Mouse (Mus musculus) intestine, embryonic 14.5 days (tissue): ENCODE results near the gene Unc5b. TPM values are rescaled to one million over a fixed set of nuclear protein-coding genes. Genes with fewer than 3 reads are reported as not detected.
A peak's percentile ranks its signal among the peaks of the same experiment; 100 is the strongest.

Experiments
- ATAC-seq: fragments of 200-750 bp; cut with Nextera tagmentation; replicated peaks from 2 replicates; pipeline ENCODE4 v1.8.0; 2017; ENCODE audit warnings: low read depth, moderate number of reproducible peaks, moderate TSS enrichment, moderate library complexity; ENCODE audit not compliant: low FRiP score, low TSS enrichment
- DNase-seq: peaks from one replicate; pipeline ENCODE4 v3.0.0-alpha.2; 2018; ENCODE audit warnings: low spot score
- H3K27ac ChIP-seq: fragments of 300-500 bp; sonication (generic); 2 replicates; pipeline ENCODE4 v1.5.1; 2014; ENCODE audit warnings: low read depth, mild to moderate bottlenecking, control low read depth
- H3K27me3 ChIP-seq: fragments of 300-500 bp; sonication (generic); replicated peaks from 2 replicates; pipeline ENCODE4 v1.6.1; 2014; ENCODE audit warnings: low read length, control low read depth; ENCODE audit not compliant: control insufficient read depth, insufficient read depth
- H3K36me3 ChIP-seq: fragments of 300-500 bp; sonication (generic); 2 replicates; pipeline ENCODE4 v1.6.1; 2014; ENCODE audit warnings: low read length, control low read depth; ENCODE audit not compliant: control insufficient read depth, insufficient read depth
- H3K4me1 ChIP-seq: fragments of 300-500 bp; sonication (generic); replicated peaks from 2 replicates; pipeline ENCODE4 v1.6.1; 2014; ENCODE audit warnings: low read length, control low read depth, mixed read lengths; ENCODE audit not compliant: control insufficient read depth, insufficient read depth
- H3K4me2 ChIP-seq: fragments of 300-500 bp; sonication (generic); 2 replicates; pipeline ENCODE4 v1.6.1; 2014; ENCODE audit warnings: low read length
- H3K4me3 ChIP-seq: fragments of 300-500 bp; sonication (generic); 2 replicates; pipeline ENCODE4 v1.5.1; 2014; ENCODE audit warnings: low read depth, low read length, control low read depth, mixed read lengths
- H3K9ac ChIP-seq: fragments of 300-500 bp; sonication (generic); 2 replicates; pipeline ENCODE4 v1.6.1; 2014; ENCODE audit warnings: mild to moderate bottlenecking, low read length
- H3K9me3 ChIP-seq: fragments of 300-500 bp; sonication (generic); 2 replicates; pipeline ENCODE4 v1.6.1; 2016; ENCODE audit warnings: low read length, control low read depth; ENCODE audit not compliant: control insufficient read depth
- WGBS: fragments of 180-500 bp; shearing (Covaris S2); extraction: QIAGEN DNeasy Blood & Tissue Kit; methylation state at CpG from one replicate; pipeline ENCODE4 v1.1.7; 2014; 5-methylcytosine and 5-hydroxymethylcytosine counted together
- polyA plus RNA-seq: library from polyadenylated mRNA; unstranded; fragments of >200 nt; fragmentation: Nextera tagmentation; extraction: Ambion mirVana; gene quantifications from 2 replicates; pipeline ENCODE4 v1.2.1, GENCODE M21; 2014

Gene Unc5b
- polyA plus RNA-seq, 1 experiment from 2014 or later = 5.2 TPM

GRCm38 (mm10) chr10:60787303-60788074 is 43.9 kb downstream of the Unc5b start:
- H3K36me3 ChIP-seq = no peaks in the 10 kb centered on the region
- H3K4me2 ChIP-seq = no peak overlapping the region
- no peak for DNase-seq
- WGBS = 71% methylated on average over 16 of the region's 16 CpGs
- no peak overlapping the region for H3K27ac ChIP-seq
- 0 out of 2 replicates have a peak, but pooled peaks have one; percentile 16 for ATAC-seq
- H3K27me3 ChIP-seq = no peaks in the 10 kb centered on the region
- no peaks in the 10 kb centered on the region for H3K9me3 ChIP-seq
- H3K9ac ChIP-seq = no peak overlapping the region
- H3K4me3 ChIP-seq = no peak overlapping the region
- peaks cover 5% of the 10 kb centered on the region; the same call in 1 of the 2 replicates for H3K4me1 ChIP-seq

- no peaks in the 10 kb centered on the region for H3K27me3 ChIP-seq
- no peaks in the 10 kb centered on the region for H3K36me3 ChIP-seq
- no peaks in the 10 kb centered on the region for H3K9me3 ChIP-seq
- no peak overlapping the region for H3K4me2 ChIP-seq
- no peak for DNase-seq
- H3K4me1 ChIP-seq = no peaks in the 10 kb centered on the region
- no peak overlapping the region for H3K9ac ChIP-seq
- WGBS = 52% methylated on average over 2 of the region's 2 CpGs
- H3K27ac ChIP-seq = no peak overlapping the region
- no peak for ATAC-seq
- H3K4me3 ChIP-seq = no peak overlapping the region
Measured at GRCm38 (mm10) chr10:60783608-60784007, 47.8 kb downstream of the Unc5b start.

- no peaks in the 10 kb centered on the region for H3K27me3 ChIP-seq
- H3K4me3 ChIP-seq = no peak overlapping the region
- no peak overlapping the region for H3K9ac ChIP-seq
- ATAC-seq = peak; percentile 47; the same call in 1 of the 2 replicates
- no peak overlapping the region for H3K27ac ChIP-seq
- 9% methylated on average over 9 of the region's 9 CpGs for WGBS
- no peaks in the 10 kb centered on the region for H3K9me3 ChIP-seq
- peak; percentile 97 for DNase-seq
- H3K4me1 ChIP-seq = no peaks in the 10 kb centered on the region
- peak overlapping the region; percentile 25; the same call in 1 of the 2 replicates for H3K4me2 ChIP-seq
- no peaks in the 10 kb centered on the region for H3K36me3 ChIP-seq
Measured at GRCm38 (mm10) chr10:60779628-60780027, 51.8 kb downstream of the Unc5b start.

- Histone ChIP-seq H3K9ac (no peak overlapping the region), H3K36me3 (no peaks in the 10 kb centered on the region), H3K4me3 (no peak overlapping the region), H3K4me1 (no peaks in the 10 kb centered on the region), H3K27me3 (no peaks in the 10 kb centered on the region), H3K9me3 (no peaks in the 10 kb centered on the region), H3K27ac (no peak overlapping the region), H3K4me2 (no peak overlapping the region)
- 77% methylated on average over 12 of the region's 12 CpGs for WGBS
- DNase-seq (peak; percentile 81), ATAC-seq (0 out of 2 replicates have a peak, but pooled peaks have one; percentile 40)
Measured at GRCm38 (mm10) chr10:60778542-60778941, 52.8 kb downstream of the Unc5b start.

- Histone ChIP-seq H3K9me3 (no peaks in the 10 kb centered on the region), H3K9ac (no peak overlapping the region), H3K4me1 (no peaks in the 10 kb centered on the region), H3K27me3 (no peaks in the 10 kb centered on the region), H3K36me3 (peaks cover 6% of the 10 kb centered on the region; the same call in 1 of the 2 replicates), H3K4me3 (no peak overlapping the region), H3K27ac (no peak overlapping the region), H3K4me2 (no peak overlapping the region)
- no peak for ATAC-seq
- DNase-seq = no peak
- WGBS = 72% methylated on average over 6 of the region's 6 CpGs
Measured at GRCm38 (mm10) chr10:60775473-60775872, 55.9 kb downstream of the Unc5b start.

DNA sequence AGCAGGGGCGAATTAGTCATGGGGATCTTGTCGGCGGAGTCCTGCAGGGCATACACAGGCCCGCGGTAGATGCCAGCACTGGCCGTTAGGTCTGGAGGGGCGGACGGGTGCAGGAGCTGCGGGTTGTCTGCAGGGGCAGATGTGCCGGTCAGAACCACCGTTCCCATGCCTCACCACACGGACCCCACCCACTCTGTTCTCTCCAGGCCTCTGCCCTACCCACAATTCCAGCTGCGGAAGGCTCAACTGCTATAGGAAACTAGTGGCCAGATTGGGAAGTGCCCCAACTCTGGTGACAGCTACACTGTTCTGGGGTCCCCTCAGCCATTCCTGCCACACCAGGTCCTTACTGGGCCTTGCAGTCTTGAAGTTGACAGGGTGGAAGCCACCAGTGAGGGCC is 56.8 kb downstream of the Unc5b start:
- no peak for ATAC-seq

DNA sequence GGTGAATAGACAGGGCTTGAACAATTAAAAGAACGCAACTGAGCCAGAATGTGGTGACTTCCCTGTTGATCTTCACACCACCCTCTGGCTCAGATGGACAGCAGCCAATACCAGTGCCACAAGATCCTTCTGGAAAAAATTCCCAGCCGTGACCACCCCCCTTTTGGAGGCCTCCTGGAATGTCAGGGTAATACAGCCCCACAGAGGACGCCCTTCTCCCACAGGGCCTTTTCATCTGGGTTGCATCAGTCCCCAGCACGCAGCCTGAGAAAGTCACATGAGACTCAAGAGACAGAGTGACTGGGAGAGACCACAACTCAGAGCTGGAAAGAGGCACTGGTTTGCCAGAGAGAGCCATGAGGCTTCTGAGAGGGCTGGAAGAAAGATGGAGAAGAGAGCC is 60.5 kb downstream of the Unc5b start:
- no peak for ATAC-seq
- WGBS = 73% methylated on average over 4 of the region's 4 CpGs
- H3K36me3 ChIP-seq = peaks cover 14% of the 10 kb centered on the region; the same call in 1 of the 2 replicates

More for the DNA sequence above, 56.8 kb downstream of the Unc5b start:
- no peaks in the 10 kb centered on the region for H3K9me3 ChIP-seq
- H3K4me3 ChIP-seq = no peak overlapping the region
- no peaks in the 10 kb centered on the region for H3K27me3 ChIP-seq
- 98% methylated on average over 13 of the region's 13 CpGs for WGBS
- H3K27ac ChIP-seq = no peak overlapping the region
- no peak overlapping the region for H3K4me2 ChIP-seq
- DNase-seq = no peak
- peaks cover 6% of the 10 kb centered on the region; the same call in 1 of the 2 replicates for H3K36me3 ChIP-seq
- H3K9ac ChIP-seq = no peak overlapping the region
- H3K4me1 ChIP-seq = no peaks in the 10 kb centered on the region

DNA sequence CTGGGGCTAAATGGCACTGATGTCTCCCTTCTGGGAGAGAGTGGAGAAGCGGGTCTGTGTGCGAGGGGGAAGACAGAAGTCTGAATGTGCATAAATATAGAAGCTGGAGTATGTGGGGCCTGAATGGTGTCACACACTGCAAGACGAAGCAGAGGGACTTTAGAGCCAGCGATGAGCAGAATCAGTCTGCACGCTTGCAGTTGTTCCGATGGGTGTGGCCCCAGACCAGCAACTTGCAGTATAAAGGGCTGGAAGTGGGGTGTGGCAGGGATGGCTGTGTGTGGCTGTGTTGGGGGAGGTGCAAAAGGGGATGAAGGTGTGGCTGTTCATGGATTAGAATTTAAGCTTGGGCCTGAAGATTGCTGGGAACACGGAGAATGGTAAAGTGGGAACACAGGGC is 62.8 kb downstream of the Unc5b start:
- no peaks in the 10 kb centered on the region for H3K9me3 ChIP-seq
- no peak overlapping the region for H3K4me3 ChIP-seq
- H3K4me1 ChIP-seq = no peaks in the 10 kb centered on the region
- ATAC-seq (no peak), DNase-seq (no peak)
- H3K9ac ChIP-seq = no peak overlapping the region
- peaks cover 20% of the 10 kb centered on the region for H3K36me3 ChIP-seq
- H3K4me2 ChIP-seq = no peak overlapping the region
- no peaks in the 10 kb centered on the region for H3K27me3 ChIP-seq
- no peak overlapping the region for H3K27ac ChIP-seq
- WGBS = 74% methylated on average over 7 of the region's 7 CpGs

More for the DNA sequence above, 60.5 kb downstream of the Unc5b start:
- no peak overlapping the region for H3K4me3 ChIP-seq
- no peak overlapping the region for H3K4me2 ChIP-seq
- H3K27me3 ChIP-seq = no peaks in the 10 kb centered on the region
- H3K27ac ChIP-seq = no peak overlapping the region
- H3K9me3 ChIP-seq = no peaks in the 10 kb centered on the region
- DNase-seq = no peak
- H3K4me1 ChIP-seq = no peaks in the 10 kb centered on the region
- H3K9ac ChIP-seq = no peak overlapping the region

DNA sequence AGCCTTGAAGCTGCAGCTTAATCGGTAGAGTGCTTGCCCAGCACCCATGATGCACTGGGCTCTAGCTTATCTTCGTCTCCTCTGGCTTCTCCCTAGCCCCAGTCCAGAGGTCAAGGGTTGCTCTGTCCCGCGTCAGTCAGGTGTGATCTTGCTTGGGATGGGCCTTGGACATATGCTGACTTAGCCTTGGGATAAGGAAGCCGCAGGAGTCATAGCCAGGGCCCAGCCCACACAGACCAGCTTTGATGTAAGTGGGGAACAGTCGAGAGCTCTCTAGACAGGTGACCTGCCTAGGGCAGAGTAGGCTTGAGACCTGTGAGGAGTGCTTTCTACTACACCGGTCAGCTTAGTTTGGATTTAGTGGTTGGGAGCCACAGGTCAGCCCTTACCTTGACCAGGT is 64.0 kb downstream of the Unc5b start:
- 0 out of 2 replicates have a peak, but pooled peaks have one; percentile 25 for ATAC-seq
- WGBS = 85% methylated on average over 7 of the region's 7 CpGs

More for the DNA sequence above, 64.0 kb downstream of the Unc5b start:
- no peaks in the 10 kb centered on the region for H3K4me1 ChIP-seq
- no peaks in the 10 kb centered on the region for H3K9me3 ChIP-seq
- no peak overlapping the region for H3K4me2 ChIP-seq
- no peak overlapping the region for H3K27ac ChIP-seq
- H3K4me3 ChIP-seq = no peak overlapping the region
- H3K27me3 ChIP-seq = no peaks in the 10 kb centered on the region
- DNase-seq = no peak
- H3K36me3 ChIP-seq = peaks cover 20% of the 10 kb centered on the region
- H3K9ac ChIP-seq = no peak overlapping the region
